Mouse (Mus musculus) brain, embryonic 14.5 days (tissue): ENCODE results near the gene Cobl.

Source experiments
- CTCF ChIP-seq: fragments of 200-500 bp; IDR thresholded peaks from 2 replicates; pipeline ENCODE4 v1.5.1; 2012; ENCODE audit warnings: inconsistent platforms, mild to moderate bottlenecking, moderate library complexity, borderline replicate concordance; ENCODE audit not compliant: insufficient read depth, insufficient read length; ENCODE audit errors: extremely low read depth
- POLR2A ChIP-seq: fragments of 200-500 bp; IDR thresholded peaks from 2 replicates; pipeline ENCODE4 v1.6.1; 2012; ENCODE audit warnings: mild to moderate bottlenecking, inconsistent platforms, borderline replicate concordance; ENCODE audit not compliant: poor library complexity, insufficient read depth, insufficient read length, severe bottlenecking; ENCODE audit errors: extremely low read depth

GRCm38 (mm10) chr11:12506371-12506890 lies 41.7 kb upstream of the Cobl start:
- TF ChIP-seq CTCF (no peak), POLR2A (no peak)
